Mouse (Mus musculus) MEL (cell line): ENCODE measurements around the gene Slc39a11.

Source experiments
- CTCF ChIP-seq, 3 experiments: IDR thresholded peaks in 2 of 3; conservative IDR thresholded peaks in 1 of 3; 2 replicates each; pipeline ENCODE4 v1.5.1; 2011 to 2012; ENCODE audit warnings: low read length in 3 of 3, low read depth in 2 of 3, mild to moderate bottlenecking in 2 of 3, improper control_type of control experiment in 1 of 3, inconsistent platforms in 1 of 3, mixed read lengths in 1 of 3, moderate library complexity in 1 of 3; ENCODE audit not compliant: control insufficient read depth in 1 of 3, insufficient read depth in 1 of 3, poor library complexity in 1 of 3, severe bottlenecking in 1 of 3
- ELF1 ChIP-seq: IDR thresholded peaks from 2 replicates; pipeline ENCODE4 v1.6.1; 2014; ENCODE audit warnings: low read depth, mild to moderate bottlenecking, inconsistent platforms, low read length, improper control_type of control experiment, moderate library complexity
- ETS1 ChIP-seq: IDR thresholded peaks from 2 replicates; pipeline ENCODE4 v1.6.1; 2012; ENCODE audit warnings: low read depth, mild to moderate bottlenecking, inconsistent platforms, low read length, improper control_type of control experiment, moderate library complexity
- MAX ChIP-seq: IDR thresholded peaks from 2 replicates; pipeline ENCODE4 v1.6.1; 2011; ENCODE audit warnings: low read length, improper control_type of control experiment
- MXI1 ChIP-seq: IDR thresholded peaks from 2 replicates; pipeline ENCODE4 v1.6.1; 2011; ENCODE audit warnings: mild to moderate bottlenecking, low read depth, low read length, improper control_type of control experiment
- MYC ChIP-seq: IDR thresholded peaks from 2 replicates; pipeline ENCODE4 v1.6.1; 2011; ENCODE audit warnings: low read depth, mild to moderate bottlenecking, low read length, improper control_type of control experiment, moderate library complexity
- POLR2A ChIP-seq, 2 experiments: IDR thresholded peaks; 2 replicates each; pipeline ENCODE4 v1.6.1; 2011 to 2012; ENCODE audit warnings: low read length in 2 of 2, mild to moderate bottlenecking in 2 of 2, control low read depth in 1 of 2, improper control_type of control experiment in 1 of 2, low read depth in 1 of 2, moderate library complexity in 1 of 2; ENCODE audit not compliant: control insufficient read depth in 1 of 2, insufficient read depth in 1 of 2, poor library complexity in 1 of 2
- POLR2AphosphoS2 ChIP-seq: IDR thresholded peaks from 2 replicates; pipeline ENCODE4 v1.6.1; 2011; ENCODE audit warnings: low read length, improper control_type of control experiment
- TAL1 ChIP-seq: IDR thresholded peaks from 2 replicates; pipeline ENCODE4 v1.6.1; 2012; ENCODE audit warnings: mild to moderate bottlenecking, inconsistent platforms, low read length, moderate library complexity, mixed read lengths

DNA sequence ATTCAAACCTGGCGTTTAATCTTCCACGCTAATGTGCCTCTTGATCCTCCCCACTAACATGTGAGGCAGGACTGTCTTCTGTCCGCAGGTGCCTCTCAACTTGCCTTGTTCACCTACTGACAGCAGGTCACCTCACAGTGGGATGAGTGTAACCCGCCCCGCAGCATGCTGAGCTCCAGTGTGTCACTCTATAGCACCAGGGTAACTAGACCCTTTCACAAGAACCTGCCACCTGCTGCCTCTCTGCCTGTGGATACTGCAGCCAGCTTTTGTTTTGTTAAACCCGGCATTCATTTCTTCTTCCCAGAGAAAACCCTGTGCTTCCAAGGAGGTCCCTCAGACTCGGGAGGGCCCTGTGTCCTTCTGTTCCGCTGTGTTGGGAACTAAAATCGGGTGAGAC is 316.3 kb downstream of the Slc39a11 start:
- TF ChIP-seq CTCF (IDR thresholded peaks at IDR 0.05 in 2 of 3, conservative IDR thresholded peaks at IDR 0.05 in 1 of 3; ENCODE audit: control insufficient read depth in 1 of 3, insufficient read depth in 1 of 3, low read depth in 2 of 3, low read length in 3 of 3, poor library complexity in 1 of 3, severe bottlenecking in 1 of 3) (no peak), MYC (no peak), MAX (no peak), POLR2A (IDR thresholded peaks at IDR 0.05; ENCODE audit: control insufficient read depth in 1 of 2, insufficient read depth in 1 of 2, low read depth in 1 of 2, low read length in 2 of 2, poor library complexity in 1 of 2) (no peak), POLR2AphosphoS2 (no peak), TAL1 (no peak), MXI1 (no peak), ETS1 (no peak), ELF1 (no peak)
